Mouse (Mus musculus) MEL (cell line): ENCODE measurements around the gene Gpr55. TPM values are rescaled to one million over a fixed set of nuclear protein-coding genes. Genes with fewer than 3 reads are reported as not detected.

Experiments used
- DNase-seq: peaks from one replicate; pipeline ENCODE4 v3.0.0; 2011; ENCODE audit warnings: low read depth, low spot score
- H3K27ac ChIP-seq: 2 replicates; pipeline ENCODE4 v1.5.1; 2012; ENCODE audit warnings: low read depth, mild to moderate bottlenecking, control low read depth, low read length, moderate library complexity; ENCODE audit not compliant: control insufficient read depth
- H3K27me3 ChIP-seq, 2 experiments: fragments of 150-350 bp in 1 of 2; sonication (generic) in 1 of 2; 2 replicates each; pipeline ENCODE4 v1.6.1; 2012; ENCODE audit warnings: low read length in 2 of 2, mild to moderate bottlenecking in 2 of 2, improper control_type of control experiment in 1 of 2, moderate library complexity in 1 of 2; ENCODE audit not compliant: insufficient read depth in 2 of 2, control insufficient read depth in 1 of 2
- H3K36me3 ChIP-seq, 2 experiments: 2 replicates each; pipeline ENCODE4 v1.6.1; 2012 to 2014; ENCODE audit warnings: low read length in 2 of 2, improper control_type of control experiment in 1 of 2, inconsistent platforms in 1 of 2, mild to moderate bottlenecking in 1 of 2; ENCODE audit not compliant: insufficient read depth in 2 of 2, control insufficient read depth in 1 of 2
- H3K4me1 ChIP-seq, 2 experiments: fragments of 150-350 bp in 1 of 2; sonication (generic) in 1 of 2; 2 replicates each; pipeline ENCODE4 v1.6.1; 2012; ENCODE audit warnings: low read length in 2 of 2, improper control_type of control experiment in 1 of 2, mild to moderate bottlenecking in 1 of 2; ENCODE audit not compliant: insufficient read depth in 2 of 2, control insufficient read depth in 1 of 2
- H3K4me3 ChIP-seq, 2 experiments: fragments of 150-350 bp in 1 of 2; sonication (generic) in 1 of 2; 2 replicates each; pipeline ENCODE4 v1.5.1; 2012; ENCODE audit warnings: low read depth in 2 of 2, low read length in 2 of 2, mild to moderate bottlenecking in 2 of 2, moderate library complexity in 2 of 2, control low read depth in 1 of 2, improper control_type of control experiment in 1 of 2; ENCODE audit not compliant: control insufficient read depth in 1 of 2, insufficient read depth in 1 of 2
- H3K79me2 ChIP-seq: 2 replicates; pipeline ENCODE4 v1.6.1; 2012; ENCODE audit warnings: mild to moderate bottlenecking, low read length, moderate library complexity; ENCODE audit not compliant: control insufficient read depth, poor library complexity, insufficient read depth
- H3K9ac ChIP-seq: 2 replicates; pipeline ENCODE4 v1.6.1; 2012; ENCODE audit warnings: low read depth, mild to moderate bottlenecking, control low read depth, low read length, moderate library complexity; ENCODE audit not compliant: control insufficient read depth, poor library complexity, severe bottlenecking
- H3K9me3 ChIP-seq: fragments of 150-350 bp; sonication (generic); replicated peaks from 2 replicates; pipeline ENCODE4 v1.6.1; 2012; ENCODE audit warnings: mild to moderate bottlenecking, low read length, improper control_type of control experiment, moderate library complexity; ENCODE audit not compliant: insufficient read depth
- BHLHE40 ChIP-seq: IDR thresholded peaks from 2 replicates; pipeline ENCODE4 v1.6.1; 2012; ENCODE audit warnings: low read depth, mild to moderate bottlenecking, inconsistent platforms, low read length, improper control_type of control experiment, borderline replicate concordance
- CTCF ChIP-seq, 3 experiments: IDR thresholded peaks in 2 of 3; conservative IDR thresholded peaks in 1 of 3; 2 replicates each; pipeline ENCODE4 v1.5.1; 2011 to 2012; ENCODE audit warnings: low read length in 3 of 3, low read depth in 2 of 3, mild to moderate bottlenecking in 2 of 3, improper control_type of control experiment in 1 of 3, inconsistent platforms in 1 of 3, mixed read lengths in 1 of 3, moderate library complexity in 1 of 3; ENCODE audit not compliant: control insufficient read depth in 1 of 3, insufficient read depth in 1 of 3, poor library complexity in 1 of 3, severe bottlenecking in 1 of 3
- ETS1 ChIP-seq: IDR thresholded peaks from 2 replicates; pipeline ENCODE4 v1.6.1; 2012; ENCODE audit warnings: low read depth, mild to moderate bottlenecking, inconsistent platforms, low read length, improper control_type of control experiment, moderate library complexity
- GABPA ChIP-seq: IDR thresholded peaks from 2 replicates; pipeline ENCODE4 v1.6.1; 2012; ENCODE audit warnings: low read depth, mild to moderate bottlenecking, inconsistent platforms, low read length, improper control_type of control experiment, moderate library complexity
- GATA1 ChIP-seq: IDR thresholded peaks from 2 replicates; pipeline ENCODE4 v1.6.1; 2011; ENCODE audit warnings: low read depth, low read length, improper control_type of control experiment
- HCFC1 ChIP-seq: IDR thresholded peaks from 2 replicates; pipeline ENCODE4 v1.6.1; 2012; ENCODE audit warnings: low read depth, mild to moderate bottlenecking, inconsistent platforms, low read length, improper control_type of control experiment, moderate library complexity
- MAX ChIP-seq: IDR thresholded peaks from 2 replicates; pipeline ENCODE4 v1.6.1; 2011; ENCODE audit warnings: low read length, improper control_type of control experiment
- MAZ ChIP-seq: IDR thresholded peaks from 2 replicates; pipeline ENCODE4 v1.6.1; 2012; ENCODE audit warnings: low read depth, mild to moderate bottlenecking, inconsistent platforms, low read length, improper control_type of control experiment
- MEF2A ChIP-seq: IDR thresholded peaks from 2 replicates; pipeline ENCODE4 v1.6.1; 2014; ENCODE audit warnings: low read depth, mild to moderate bottlenecking, inconsistent platforms, low read length, improper control_type of control experiment; ENCODE audit not compliant: poor library complexity, insufficient replicate concordance, severe bottlenecking; ENCODE audit errors: extremely low read depth
- MXI1 ChIP-seq: IDR thresholded peaks from 2 replicates; pipeline ENCODE4 v1.6.1; 2011; ENCODE audit warnings: mild to moderate bottlenecking, low read depth, low read length, improper control_type of control experiment
- POLR2AphosphoS2 ChIP-seq: IDR thresholded peaks from 2 replicates; pipeline ENCODE4 v1.6.1; 2011; ENCODE audit warnings: low read length, improper control_type of control experiment
- POLR2AphosphoS5 ChIP-seq: IDR thresholded peaks from 2 replicates; pipeline ENCODE4 v1.6.1; 2012; ENCODE audit warnings: low read depth, borderline replicate concordance, mild to moderate bottlenecking, inconsistent platforms, low read length, moderate library complexity, mixed read lengths
- RAD21 ChIP-seq: IDR thresholded peaks from 2 replicates; pipeline ENCODE4 v1.6.1; 2011; ENCODE audit warnings: mild to moderate bottlenecking, low read depth, low read length, improper control_type of control experiment
- TAL1 ChIP-seq: IDR thresholded peaks from 2 replicates; pipeline ENCODE4 v1.6.1; 2012; ENCODE audit warnings: mild to moderate bottlenecking, inconsistent platforms, low read length, moderate library complexity, mixed read lengths
- TBP ChIP-seq: IDR thresholded peaks from 2 replicates; pipeline ENCODE4 v1.8.0; 2011; ENCODE audit warnings: low read depth, low read length, improper control_type of control experiment
- UBTF ChIP-seq: IDR thresholded peaks from 2 replicates; pipeline ENCODE4 v1.6.1; 2012; ENCODE audit warnings: low read depth, mild to moderate bottlenecking, inconsistent platforms, low read length, improper control_type of control experiment, moderate library complexity, borderline replicate concordance; ENCODE audit not compliant: insufficient read depth
- ZKSCAN1 ChIP-seq: IDR thresholded peaks from 2 replicates; pipeline ENCODE4 v1.6.1; 2012; ENCODE audit warnings: low read depth, mild to moderate bottlenecking, inconsistent platforms, low read length, improper control_type of control experiment, moderate library complexity
- polyA plus RNA-seq, 2 experiments: library from polyadenylated mRNA; stranded (reverse) in 1 of 2; unstranded in 1 of 2; fragments of >175 nt in 1 of 2; fragments of >200 nt in 1 of 2; gene quantifications; 2 replicates each; pipeline versions ENCODE4 v1.2.1 to v1.2.4; 2012; ENCODE audit warnings: low replicate concordance in 2 of 2, low read depth in 1 of 2; ENCODE audit not compliant: insufficient read length in 2 of 2, insufficient read depth in 1 of 2, missing spikeins in 1 of 2
- total RNA-seq: library from RNA; depleted of rRNA; stranded (reverse); fragments of 300-350 nt; gene quantifications from 2 replicates; pipeline ENCODE4 v1.2.3, GENCODE M21; 2012

The Gpr55 gene
- total and polyA plus RNA-seq, 3 experiments: 0.01 to 0.04 TPM; not detected in 1

DNA sequence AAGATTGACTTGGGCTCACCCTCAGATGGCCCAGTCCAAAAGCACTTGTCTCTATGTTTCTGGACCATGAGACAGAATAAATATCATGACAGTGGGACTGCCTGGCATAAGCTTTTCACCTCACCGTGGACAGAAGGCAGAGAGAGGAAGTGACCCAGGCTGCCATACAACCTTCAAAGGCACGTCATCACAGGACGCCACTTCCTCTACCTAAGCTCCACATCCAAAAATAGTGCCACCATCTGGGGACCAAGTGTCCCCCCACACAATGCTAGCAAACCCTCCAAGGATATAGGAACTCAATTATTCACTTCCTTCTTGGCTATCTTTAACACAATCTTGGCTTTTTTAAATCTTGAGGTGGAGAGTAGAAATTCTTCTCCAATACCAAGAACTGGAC, 1.3 kb upstream of the Gpr55 start:
- Histone ChIP-seq H3K9ac (no peak overlapping the region), H3K4me3 (no peak overlapping the region), H3K36me3 (peaks cover 0 to 3% of the 10 kb centered on the region in 2 experiments; a peak in 2 of 4 replicates), H3K9me3 (no peaks in the 10 kb centered on the region), H3K27ac (no peak overlapping the region), H3K79me2 (no peaks in the 10 kb centered on the region), H3K4me1 (peaks cover 3 to 17% of the 10 kb centered on the region in 2 experiments; a peak in 3 of 4 replicates), H3K27me3 (peaks cover 0 to 2% of the 10 kb centered on the region in 2 experiments; a peak in 2 of 4 replicates)
- DNase-seq: peak; percentile 11
- TF ChIP-seq MEF2A (no peak), TAL1 (no peak), MAZ (no peak), TBP (no peak), MAX (no peak), ZKSCAN1 (no peak), ETS1 (no peak)

DNA sequence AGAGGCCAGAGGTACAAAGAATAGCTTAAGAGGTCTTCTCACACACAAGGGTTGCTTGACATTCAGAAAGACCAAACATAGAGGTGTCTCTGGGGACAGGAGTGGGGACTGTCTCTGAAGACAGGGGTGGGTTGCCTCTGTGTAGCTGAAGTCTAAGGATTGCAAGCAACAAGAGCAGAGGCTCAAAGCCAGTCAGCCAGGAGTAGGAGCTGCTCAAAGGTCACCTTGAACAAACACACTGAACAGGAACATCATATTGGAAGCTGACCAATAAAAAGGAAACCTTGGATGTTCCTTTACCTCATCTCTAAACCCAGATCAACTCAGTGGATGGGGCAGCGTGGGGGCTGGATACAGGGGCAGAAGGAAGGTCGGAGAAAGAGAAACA, 924 bp downstream of the Gpr55 start:
- Histone ChIP-seq H3K27ac (no peak overlapping the region), H3K79me2 (no peaks in the 10 kb centered on the region), H3K36me3 (peaks cover 0 to 6% of the 10 kb centered on the region in 2 experiments; a peak in 2 of 4 replicates), H3K4me3 (no peak overlapping the region), H3K9ac (no peak overlapping the region), H3K27me3 (peaks cover 0 to 2% of the 10 kb centered on the region in 2 experiments; a peak in 2 of 4 replicates), H3K4me1 (peaks cover 3 to 19% of the 10 kb centered on the region in 2 experiments; a peak in 3 of 4 replicates), H3K9me3 (no peaks in the 10 kb centered on the region)
- TF ChIP-seq MAX (no peak), HCFC1 (no peak), GATA1 (no peak), POLR2AphosphoS2 (no peak), UBTF (no peak), RAD21 (no peak), MXI1 (no peak), GABPA (no peak), CTCF (IDR thresholded peaks at IDR 0.05 in 2 of 3, conservative IDR thresholded peaks at IDR 0.05 in 1 of 3; ENCODE audit: control insufficient read depth in 1 of 3, insufficient read depth in 1 of 3, low read depth in 2 of 3, low read length in 3 of 3, poor library complexity in 1 of 3, severe bottlenecking in 1 of 3) (no peak), POLR2AphosphoS5 (no peak), BHLHE40 (no peak)
- no peak for DNase-seq
